Mouse (Mus musculus) left cerebral cortex, adult 18-20 months (tissue): Measurements from ENCODE around the gene Gm20661. TPM values are rescaled to one million over a fixed set of nuclear protein-coding genes. Genes with fewer than 3 reads are reported as not detected.

ENCODE experiments used
- DNase-seq, 2 experiments: peaks; one replicate each; pipeline ENCODE4 v3.0.0; 2021 to 2022; ENCODE audit warnings: low spot score in 2 of 2, mixed read lengths in 1 of 2
- long read RNA-seq, 2 experiments: library from polyadenylated mRNA; stranded (forward); transcript quantifications; one replicate each; pipeline ENCODE4 v2.0.0; 2021
- total RNA-seq, 2 experiments: library from RNA; stranded (reverse); gene quantifications; 2 replicates each; pipeline ENCODE4 v1.2.3; 2021

Gm20661 gene
- total RNA-seq = under 1 TPM in 1 of 2 experiments, not detected in 1; 0.40 TPM
- long read RNA-seq, experiment 1 = 0 reads
- long read RNA-seq, experiment 2 = 0 reads

- DNase-seq = peak in 1 of 2 experiments; percentile 20
Measured at GRCm38 (mm10) chr9:107982681-107983346, at the start of gene Gm20661. Gm20661 (plus strand) TSS chr9:107983058.

- DNase-seq = peak; percentile 42 to 48
Measured at GRCm38 (mm10) chr9:107934146-107934545, 48.7 kb upstream of the Gm20661 start.

GRCm38 (mm10) chr9:107935374-107935773 lies 47.5 kb upstream of the Gm20661 start, which contains the start of gene Camkv:
Camkv (plus strand) TSS chr9:107935674.
- no peak for DNase-seq

- peak; percentile 54 to 72 for DNase-seq
Measured at GRCm38 (mm10) chr9:107935790-107936214, 47.1 kb upstream of the Gm20661 start.

- peak in 1 of 2 experiments; percentile 66 for DNase-seq
Measured at GRCm38 (mm10) chr9:107936215-107936822, 46.5 kb upstream of the Gm20661 start.

GRCm38 (mm10) chr9:107936831-107937230 lies 46.0 kb upstream of the Gm20661 start:
- DNase-seq = no peak

- no peak for DNase-seq
Measured at GRCm38 (mm10) chr9:107947241-107948194, 35.3 kb upstream of the Gm20661 start.

GRCm38 (mm10) chr9:107949184-107949921 lies 33.5 kb upstream of the Gm20661 start:
- DNase-seq = no peak

- no peak for DNase-seq
Measured at GRCm38 (mm10) chr9:107949922-107950235, 33.0 kb upstream of the Gm20661 start, which contains the start of gene Traip. Traip (plus strand) TSS chr9:107950136.

GRCm38 (mm10) chr9:107950460-107951355 lies 32.1 kb upstream of the Gm20661 start:
- peak; percentile 92 for DNase-seq

- no peak for DNase-seq
Measured at GRCm38 (mm10) chr9:107955613-107956289, 27.1 kb upstream of the Gm20661 start.

GRCm38 (mm10) chr9:107957141-107957540 lies 25.7 kb upstream of the Gm20661 start:
- DNase-seq = no peak

GRCm38 (mm10) chr9:107959896-107960295 lies 23.0 kb upstream of the Gm20661 start:
- no peak for DNase-seq

GRCm38 (mm10) chr9:107960928-107961327 lies 21.9 kb upstream of the Gm20661 start:
- DNase-seq = no peak

- DNase-seq = peak; percentile 80 to 88
Measured at GRCm38 (mm10) chr9:107961351-107961762, 21.5 kb upstream of the Gm20661 start.

GRCm38 (mm10) chr9:107961881-107962280 lies 21.0 kb upstream of the Gm20661 start:
- peak; percentile 62 to 71 for DNase-seq

- DNase-seq = no peak
Measured at GRCm38 (mm10) chr9:107962916-107963315, 19.9 kb upstream of the Gm20661 start.

GRCm38 (mm10) chr9:107963700-107964099 lies 19.2 kb upstream of the Gm20661 start:
- peak; percentile 79 to 86 for DNase-seq

- DNase-seq = no peak
Measured at GRCm38 (mm10) chr9:107964681-107965080, 18.2 kb upstream of the Gm20661 start.
